Mouse (Mus musculus) hindbrain, postnatal 0 days (tissue): Measurements from ENCODE around the gene Grik3. TPM values are rescaled to one million over a fixed set of nuclear protein-coding genes. Genes with fewer than 3 reads are reported as not detected.
A peak's percentile ranks its signal among the peaks of the same experiment; 100 is the strongest.

Experiments used
- ATAC-seq: fragments of 200-750 bp; cut with Nextera tagmentation; 2 replicates; pipeline ENCODE4 v1.8.0; 2017; ENCODE audit warnings: mild to moderate bottlenecking, moderate TSS enrichment, moderate library complexity
- DNase-seq: peaks from one replicate; pipeline ENCODE4 v3.0.0-alpha.2; 2015; ENCODE audit warnings: low spot score
- H3K27ac ChIP-seq: fragments of 300-500 bp; sonication (generic); 2 replicates; pipeline ENCODE4 v1.5.1; 2014; ENCODE audit warnings: mild to moderate bottlenecking
- H3K27me3 ChIP-seq: fragments of 300-500 bp; sonication (generic); 2 replicates; pipeline ENCODE4 v1.6.1; 2014; ENCODE audit warnings: low read length, mixed read lengths; ENCODE audit not compliant: insufficient read depth
- H3K36me3 ChIP-seq: fragments of 300-500 bp; sonication (generic); 2 replicates; pipeline ENCODE4 v1.6.1; 2014; ENCODE audit warnings: low read length, mixed read lengths; ENCODE audit not compliant: insufficient read depth
- H3K4me1 ChIP-seq: fragments of 300-500 bp; sonication (generic); 2 replicates; pipeline ENCODE4 v1.6.1; 2014; ENCODE audit warnings: antibody characterized with exemption, low read length, mixed read lengths; ENCODE audit not compliant: insufficient read depth
- H3K4me2 ChIP-seq: fragments of 300-500 bp; sonication (generic); 2 replicates; pipeline ENCODE4 v1.6.1; 2014; ENCODE audit warnings: low read depth, mild to moderate bottlenecking, low read length, moderate library complexity, mixed read lengths
- H3K4me3 ChIP-seq: fragments of 300-500 bp; sonication (generic); 2 replicates; pipeline ENCODE4 v1.5.1; 2014; ENCODE audit warnings: low read length
- H3K9ac ChIP-seq: fragments of 300-500 bp; sonication (generic); replicated peaks from 2 replicates; pipeline ENCODE4 v1.6.1; 2014; ENCODE audit warnings: mild to moderate bottlenecking, low read length, moderate library complexity, mixed read lengths
- H3K9me3 ChIP-seq: fragments of 300-500 bp; sonication (generic); 2 replicates; pipeline ENCODE4 v1.6.1; 2016; ENCODE audit warnings: low read length, mixed read lengths
- CTCF ChIP-seq: IDR thresholded peaks from 2 replicates; pipeline ENCODE4 v1.5.1; 2016; ENCODE audit warnings: antibody characterized with exemption, control low read depth, low read depth
- WGBS: fragments of 180-500 bp; shearing (Covaris S2); extraction: QIAGEN DNeasy Blood & Tissue Kit; methylation state at CpG from one replicate; pipeline ENCODE4 v1.1.7; 2014; 5-methylcytosine and 5-hydroxymethylcytosine counted together
- polyA plus RNA-seq: library from polyadenylated mRNA; unstranded; fragments of >200 nt; fragmentation: Nextera tagmentation; extraction: Ambion mirVana; gene quantifications from 2 replicates; pipeline ENCODE4 v1.2.1, GENCODE M21; 2015
- total RNA-seq: library from RNA; depleted of rRNA; stranded (reverse); fragments of >200 nt; gene quantifications from 2 replicates; pipeline ENCODE4 v1.2.3, GENCODE M21; 2014

The Grik3 gene
- total and polyA plus RNA-seq, 2 experiments from 2014 or later: 4.2 to 32.0 TPM

- Histone ChIP-seq H3K27me3 (no peaks in the 10 kb centered on the region), H3K9ac (no peak overlapping the region), H3K27ac (no peak overlapping the region), H3K4me1 (peaks cover 20% of the 10 kb centered on the region; the same call in 1 of the 2 replicates), H3K36me3 (no peaks in the 10 kb centered on the region), H3K9me3 (no peaks in the 10 kb centered on the region), H3K4me3 (no peak overlapping the region), H3K4me2 (no peak overlapping the region)
- DNase-seq (no peak), ATAC-seq (no peak)
- TF ChIP-seq CTCF: no peak
- 75% methylated on average over 9 of the region's 9 CpGs for WGBS
Measured at GRCm38 (mm10) chr4:125595011-125595410, 104.5 kb downstream of the Grik3 start.

- no peak overlapping the region for H3K4me2 ChIP-seq
- no peaks in the 10 kb centered on the region for H3K9me3 ChIP-seq
- no peak for TF ChIP-seq CTCF
- 45% methylated on average over 10 of the region's 10 CpGs for WGBS
- no peak overlapping the region for H3K27ac ChIP-seq
- H3K27me3 ChIP-seq: no peaks in the 10 kb centered on the region
- ATAC-seq (no peak), DNase-seq (no peak)
- no peaks in the 10 kb centered on the region for H3K4me1 ChIP-seq
- H3K36me3 ChIP-seq: no peaks in the 10 kb centered on the region
- H3K4me3 ChIP-seq: no peak overlapping the region
- no peak overlapping the region for H3K9ac ChIP-seq
Measured at GRCm38 (mm10) chr4:125598677-125599076, 108.2 kb downstream of the Grik3 start.

GRCm38 (mm10) chr4:125599510-125600005 lies 109.1 kb downstream of the Grik3 start:
- no peaks in the 10 kb centered on the region for H3K27me3 ChIP-seq
- H3K27ac ChIP-seq: no peak overlapping the region
- no peak for DNase-seq
- H3K4me1 ChIP-seq: no peaks in the 10 kb centered on the region
- H3K36me3 ChIP-seq: no peaks in the 10 kb centered on the region
- no peak for ATAC-seq
- H3K9me3 ChIP-seq: no peaks in the 10 kb centered on the region
- H3K4me3 ChIP-seq: no peak overlapping the region
- H3K4me2 ChIP-seq: no peak overlapping the region
- WGBS: 62% methylated on average over 3 of the region's 3 CpGs
- no peak overlapping the region for H3K9ac ChIP-seq
- no peak for TF ChIP-seq CTCF

- Histone ChIP-seq H3K4me2 (no peak overlapping the region), H3K4me3 (no peak overlapping the region), H3K27me3 (no peaks in the 10 kb centered on the region), H3K4me1 (no peaks in the 10 kb centered on the region), H3K36me3 (no peaks in the 10 kb centered on the region), H3K9ac (no peak overlapping the region), H3K27ac (no peak overlapping the region), H3K9me3 (no peaks in the 10 kb centered on the region)
- DNase-seq (no peak), ATAC-seq (no peak)
- no peak for TF ChIP-seq CTCF
- WGBS: 55% methylated on average over 8 of the region's 8 CpGs
Measured at GRCm38 (mm10) chr4:125600642-125601041, 110.1 kb downstream of the Grik3 start.

- no peak for DNase-seq
- Histone ChIP-seq H3K9me3 (no peaks in the 10 kb centered on the region), H3K4me2 (no peak overlapping the region), H3K4me1 (no peaks in the 10 kb centered on the region), H3K4me3 (no peak overlapping the region), H3K9ac (no peak overlapping the region), H3K27me3 (no peaks in the 10 kb centered on the region), H3K36me3 (no peaks in the 10 kb centered on the region), H3K27ac (no peak overlapping the region)
- no peak for ATAC-seq
- no peak for TF ChIP-seq CTCF
- WGBS: 61% methylated on average over 3 of the region's 3 CpGs
Measured at GRCm38 (mm10) chr4:125601301-125601700, 110.8 kb downstream of the Grik3 start.

- ATAC-seq (peak; percentile 15; the same call in 1 of the 2 replicates), DNase-seq (no peak)
- TF ChIP-seq CTCF: no peak
- Histone ChIP-seq H3K9ac (no peak overlapping the region), H3K4me3 (no peak overlapping the region), H3K4me2 (no peak overlapping the region), H3K36me3 (no peaks in the 10 kb centered on the region), H3K9me3 (no peaks in the 10 kb centered on the region), H3K27ac (no peak overlapping the region), H3K27me3 (no peaks in the 10 kb centered on the region), H3K4me1 (no peaks in the 10 kb centered on the region)
- 49% methylated on average over 7 of the region's 7 CpGs for WGBS
Measured at GRCm38 (mm10) chr4:125604494-125604893, 114.0 kb downstream of the Grik3 start.

GRCm38 (mm10) chr4:125606147-125606546 lies 115.6 kb downstream of the Grik3 start:
- no peak for TF ChIP-seq CTCF
- no peak overlapping the region for H3K9ac ChIP-seq
- H3K27ac ChIP-seq: no peak overlapping the region
- ATAC-seq (no peak), DNase-seq (no peak)
- H3K9me3 ChIP-seq: no peaks in the 10 kb centered on the region
- WGBS: 80% methylated on average over 6 of the region's 6 CpGs
- H3K4me3 ChIP-seq: no peak overlapping the region
- no peaks in the 10 kb centered on the region for H3K27me3 ChIP-seq
- H3K4me1 ChIP-seq: no peaks in the 10 kb centered on the region
- no peaks in the 10 kb centered on the region for H3K36me3 ChIP-seq
- no peak overlapping the region for H3K4me2 ChIP-seq
